Mouse (Mus musculus) neural tube, embryonic 15.5 days (tissue): ENCODE measurements around the gene Amhr2. TPM values are rescaled to one million over a fixed set of nuclear protein-coding genes. Genes with fewer than 3 reads are reported as not detected.

Experiments used
- ATAC-seq: fragments of 200-750 bp; cut with Nextera tagmentation; 2 replicates; pipeline ENCODE4 v1.8.0; 2017; ENCODE audit warnings: mild to moderate bottlenecking, moderate TSS enrichment, moderate library complexity; ENCODE audit not compliant: low FRiP score
- H3K27ac ChIP-seq: fragments of 300-500 bp; sonication (generic); replicated peaks from 2 replicates; pipeline ENCODE4 v1.5.1; 2015; ENCODE audit warnings: mild to moderate bottlenecking, inconsistent platforms
- H3K27me3 ChIP-seq: fragments of 300-500 bp; sonication (generic); replicated peaks from 2 replicates; pipeline ENCODE4 v1.6.1; 2015; ENCODE audit warnings: inconsistent platforms
- H3K36me3 ChIP-seq: fragments of 300-500 bp; sonication (generic); 2 replicates; pipeline ENCODE4 v1.6.1; 2015; ENCODE audit warnings: inconsistent platforms
- H3K4me1 ChIP-seq: fragments of 300-500 bp; sonication (generic); 2 replicates; pipeline ENCODE4 v1.6.1; 2015; ENCODE audit warnings: inconsistent platforms
- H3K4me2 ChIP-seq: fragments of 300-500 bp; sonication (generic); 2 replicates; pipeline ENCODE4 v1.6.1; 2015; ENCODE audit warnings: inconsistent platforms, mild to moderate bottlenecking, moderate library complexity
- H3K4me3 ChIP-seq: fragments of 300-500 bp; sonication (generic); replicated peaks from 2 replicates; pipeline ENCODE4 v1.5.1; 2015; ENCODE audit warnings: mild to moderate bottlenecking, inconsistent platforms
- H3K9ac ChIP-seq: fragments of 300-500 bp; sonication (generic); replicated peaks from 2 replicates; pipeline ENCODE4 v1.6.1; 2015; ENCODE audit warnings: mild to moderate bottlenecking, inconsistent platforms
- H3K9me3 ChIP-seq: fragments of 300-500 bp; sonication (generic); replicated peaks from 2 replicates; pipeline ENCODE4 v1.6.1; 2016; ENCODE audit warnings: inconsistent platforms
- WGBS: fragments of 180-500 bp; shearing (Covaris S2); methylation state at CpG from one replicate; pipeline ENCODE4 v1.1.7; 2015; ENCODE audit warnings: mixed read lengths; 5-methylcytosine and 5-hydroxymethylcytosine counted together
- polyA plus RNA-seq: library from polyadenylated mRNA; unstranded; fragments of >200 nt; fragmentation: Nextera tagmentation; extraction: Ambion mirVana; gene quantifications from 2 replicates; pipeline ENCODE4 v1.2.1, GENCODE M21; 2015

Gene Amhr2
- polyA plus RNA-seq, result 0.83 and 1.1 TPM in 2 replicates

GRCm38 (mm10) chr15:102445146-102445545, at the start of gene Amhr2:
TSS of gene Amhr2 (plus strand) at chr15:102445367.
- Histone ChIP-seq H3K4me2 (no peak within 1 kb of the TSS), H3K4me3 (no peak within 1 kb of the TSS), H3K27me3 (no peaks in the 10 kb centered on the region), H3K27ac (no peak within 1 kb of the TSS), H3K4me1 (no peaks in the 10 kb centered on the region), H3K36me3 (no peaks in the 10 kb centered on the region), H3K9me3 (no peaks in the 10 kb centered on the region), H3K9ac (no peak within 1 kb of the TSS)
- 72% methylated on average over 8 of the region's 8 CpGs for WGBS
- ATAC-seq, result no peak

GRCm38 (mm10) chr15:102398629-102399028, 46.5 kb upstream of the Amhr2 start:
- no peak overlapping the region for H3K4me3 ChIP-seq
- H3K9ac ChIP-seq, result no peak overlapping the region
- 32% methylated on average over 5 of the region's 5 CpGs for WGBS
- no peaks in the 10 kb centered on the region for H3K9me3 ChIP-seq
- H3K36me3 ChIP-seq, result no peaks in the 10 kb centered on the region
- ATAC-seq, result no peak
- 0 out of 2 replicates have a peak overlapping the region, but pooled peaks have one; percentile 72 for H3K27ac ChIP-seq
- H3K27me3 ChIP-seq, result no peaks in the 10 kb centered on the region
- peak overlapping the region; percentile 70; the same call in 1 of the 2 replicates for H3K4me2 ChIP-seq
- peaks cover 8% of the 10 kb centered on the region for H3K4me1 ChIP-seq

GRCm38 (mm10) chr15:102399229-102400221, 45.6 kb upstream of the Amhr2 start:
- WGBS, result 7% methylated on average over 34 of the region's 34 CpGs

GRCm38 (mm10) chr15:102400476-102401045, 44.6 kb upstream of the Amhr2 start:
- 89% methylated on average over 10 of the region's 10 CpGs for WGBS
- Histone ChIP-seq H3K27ac (no peak overlapping the region), H3K9me3 (no peaks in the 10 kb centered on the region), H3K4me1 (peaks cover 12% of the 10 kb centered on the region), H3K36me3 (no peaks in the 10 kb centered on the region), H3K27me3 (no peaks in the 10 kb centered on the region), H3K4me2 (no peak overlapping the region; the same call in 1 of the 2 replicates), H3K4me3 (no peak overlapping the region), H3K9ac (no peak overlapping the region)
- no peak for ATAC-seq

More at GRCm38 (mm10) chr15:102399229-102400221, 45.6 kb upstream of the Amhr2 start:
- Histone ChIP-seq H3K9me3 (no peaks in the 10 kb centered on the region), H3K4me2 (peak overlapping the region; percentile 70), H3K27me3 (no peaks in the 10 kb centered on the region), H3K4me1 (peaks cover 8% of the 10 kb centered on the region), H3K4me3 (peak overlapping the region; percentile 38), H3K36me3 (no peaks in the 10 kb centered on the region), H3K9ac (peak overlapping the region; percentile 24), H3K27ac (peak overlapping the region; percentile 72)
- no peak; the same call in 1 of the 2 replicates for ATAC-seq

- Histone ChIP-seq H3K27me3 (no peaks in the 10 kb centered on the region), H3K4me2 (no peak overlapping the region), H3K4me3 (no peak overlapping the region), H3K4me1 (peaks cover 12% of the 10 kb centered on the region), H3K27ac (no peak overlapping the region), H3K36me3 (no peaks in the 10 kb centered on the region), H3K9ac (no peak overlapping the region), H3K9me3 (no peaks in the 10 kb centered on the region)
- 76% methylated on average over 2 of the region's 2 CpGs for WGBS
- no peak for ATAC-seq
Measured at GRCm38 (mm10) chr15:102401278-102401677, 43.9 kb upstream of the Amhr2 start.

GRCm38 (mm10) chr15:102402210-102402609, 43.0 kb upstream of the Amhr2 start:
- no peaks in the 10 kb centered on the region for H3K27me3 ChIP-seq
- no peak overlapping the region for H3K4me3 ChIP-seq
- no peaks in the 10 kb centered on the region for H3K9me3 ChIP-seq
- no peak overlapping the region for H3K4me2 ChIP-seq
- no peak for ATAC-seq
- H3K9ac ChIP-seq, result no peak overlapping the region
- 100% methylated on average over 3 of the region's 3 CpGs for WGBS
- H3K36me3 ChIP-seq, result no peaks in the 10 kb centered on the region
- no peak overlapping the region for H3K27ac ChIP-seq
- H3K4me1 ChIP-seq, result peaks cover 17% of the 10 kb centered on the region

- H3K27ac ChIP-seq, result peak overlapping the region; percentile 100
- ATAC-seq, result no peak
- peak overlapping the region; percentile 60 for H3K4me2 ChIP-seq
- peak overlapping the region; percentile 71 for H3K9ac ChIP-seq
- peaks cover 37% of the 10 kb centered on the region for H3K4me1 ChIP-seq
- 14% methylated on average over 34 of the region's 34 CpGs for WGBS
- H3K4me3 ChIP-seq, result peak overlapping the region; percentile 72
- H3K27me3 ChIP-seq, result no peaks in the 10 kb centered on the region
- H3K9me3 ChIP-seq, result no peaks in the 10 kb centered on the region
- H3K36me3 ChIP-seq, result peaks cover 20% of the 10 kb centered on the region
Measured at GRCm38 (mm10) chr15:102404608-102405488, 40.3 kb upstream of the Amhr2 start.

GRCm38 (mm10) chr15:102405489-102406195, 39.5 kb upstream of the Amhr2 start, which contains the start of gene Sp1:
TSS of gene Sp1 (plus strand) at chr15:102406143.
- Histone ChIP-seq H3K4me2 (peak within 1 kb of the TSS; percentile 60), H3K4me3 (peak within 1 kb of the TSS; percentile 72), H3K36me3 (peaks cover 28% of the 10 kb centered on the region), H3K9me3 (no peaks in the 10 kb centered on the region), H3K9ac (peak within 1 kb of the TSS; percentile 77), H3K27me3 (no peaks in the 10 kb centered on the region), H3K4me1 (peaks cover 43% of the 10 kb centered on the region), H3K27ac (peak within 1 kb of the TSS; percentile 100)
- WGBS, result under 1% methylated on average over 38 of the region's 38 CpGs
- ATAC-seq, result peak; percentile 97

- ATAC-seq, result no peak
- Histone ChIP-seq H3K27me3 (no peaks in the 10 kb centered on the region), H3K9ac (peak overlapping the region; percentile 77), H3K27ac (peak overlapping the region; percentile 91), H3K36me3 (peaks cover 30% of the 10 kb centered on the region), H3K9me3 (no peaks in the 10 kb centered on the region), H3K4me2 (peak overlapping the region; percentile 60), H3K4me3 (peak overlapping the region; percentile 72), H3K4me1 (peaks cover 51% of the 10 kb centered on the region)
- WGBS, result under 1% methylated on average over 38 of the region's 69 CpGs
Measured at GRCm38 (mm10) chr15:102406196-102406911, 38.8 kb upstream of the Amhr2 start.

- ATAC-seq, result no peak
- peak overlapping the region; percentile 91 for H3K27ac ChIP-seq
- peak overlapping the region; percentile 72 for H3K4me3 ChIP-seq
- H3K27me3 ChIP-seq, result no peaks in the 10 kb centered on the region
- H3K36me3 ChIP-seq, result peaks cover 30% of the 10 kb centered on the region
- H3K9me3 ChIP-seq, result no peaks in the 10 kb centered on the region
- H3K4me1 ChIP-seq, result peaks cover 58% of the 10 kb centered on the region
- H3K9ac ChIP-seq, result peak overlapping the region; percentile 77
- peak overlapping the region; percentile 60 for H3K4me2 ChIP-seq
- WGBS, result 28% methylated on average over 3 of the region's 3 CpGs
Measured at GRCm38 (mm10) chr15:102406912-102407580, 38.1 kb upstream of the Amhr2 start.
